Mouse (Mus musculus): ENCODE data around the gene Lat2.

DNA sequence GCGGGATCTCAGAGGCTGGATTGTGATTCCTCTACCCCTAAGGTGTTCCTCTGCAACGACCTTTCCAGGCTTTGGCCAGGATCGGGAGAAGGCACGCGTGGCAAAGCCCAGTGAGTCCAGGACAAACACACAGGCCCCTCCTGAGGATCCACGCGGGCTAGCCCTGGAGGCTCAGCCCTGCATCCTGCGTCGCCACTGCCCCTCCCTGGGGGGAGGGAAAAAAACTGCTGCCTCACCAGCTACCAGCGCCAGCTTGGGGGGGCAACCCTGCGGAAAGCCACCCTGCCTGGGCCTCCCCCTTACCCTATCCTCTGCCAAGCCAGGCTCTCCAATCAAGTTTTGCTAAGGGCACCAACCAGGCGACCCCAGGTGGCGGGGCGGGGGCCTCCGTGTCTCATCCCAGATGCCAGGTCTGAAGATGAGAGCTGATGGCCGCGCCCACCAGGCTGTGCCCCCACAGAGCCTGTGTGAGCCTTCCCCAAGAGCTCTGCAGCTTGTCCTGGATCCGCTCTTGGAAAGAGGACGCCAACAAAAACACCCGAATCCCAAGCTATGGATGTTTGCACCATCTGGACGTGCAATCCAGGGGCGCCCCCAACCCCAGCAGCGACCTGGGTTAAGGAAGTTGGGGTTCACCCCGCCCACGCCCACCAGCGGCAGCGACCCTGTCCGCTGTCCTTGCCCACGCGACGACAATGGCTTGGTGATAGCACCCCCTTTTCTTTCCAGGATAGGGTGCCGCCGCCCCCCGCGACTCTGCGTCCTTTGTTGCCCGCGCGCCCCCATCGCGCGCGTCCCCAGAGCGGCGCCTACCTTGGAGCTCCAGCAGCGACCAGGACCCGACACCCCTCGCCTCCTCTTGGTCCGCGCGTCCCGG is 63.4 kb downstream of the Lat2 start:
- TF ChIP-seq CTCF (IDR thresholded peaks at IDR 0.05; ENCODE audit: insufficient read depth, low read depth, low read length) (no peak), POLR2A (IDR thresholded peaks at IDR 0.05; ENCODE audit: insufficient read depth, low read depth, low read length) (no peak)
